Mouse (Mus musculus) stomach, adult 2 months (tissue): Measurements from ENCODE around the gene Crebbp. TPM values are rescaled to one million over a fixed set of nuclear protein-coding genes. Genes with fewer than 3 reads are reported as not detected.

ENCODE experiments used
- polyA plus RNA-seq: library from polyadenylated mRNA; depleted of rRNA; stranded (reverse); fragments of >200 nt; gene quantifications from 2 replicates; pipeline ENCODE4 v1.2.3, GENCODE M21; 2012; rRNA removed

The Crebbp gene
- 7.3 and 11.9 TPM in 2 replicates for polyA plus RNA-seq

DNA sequence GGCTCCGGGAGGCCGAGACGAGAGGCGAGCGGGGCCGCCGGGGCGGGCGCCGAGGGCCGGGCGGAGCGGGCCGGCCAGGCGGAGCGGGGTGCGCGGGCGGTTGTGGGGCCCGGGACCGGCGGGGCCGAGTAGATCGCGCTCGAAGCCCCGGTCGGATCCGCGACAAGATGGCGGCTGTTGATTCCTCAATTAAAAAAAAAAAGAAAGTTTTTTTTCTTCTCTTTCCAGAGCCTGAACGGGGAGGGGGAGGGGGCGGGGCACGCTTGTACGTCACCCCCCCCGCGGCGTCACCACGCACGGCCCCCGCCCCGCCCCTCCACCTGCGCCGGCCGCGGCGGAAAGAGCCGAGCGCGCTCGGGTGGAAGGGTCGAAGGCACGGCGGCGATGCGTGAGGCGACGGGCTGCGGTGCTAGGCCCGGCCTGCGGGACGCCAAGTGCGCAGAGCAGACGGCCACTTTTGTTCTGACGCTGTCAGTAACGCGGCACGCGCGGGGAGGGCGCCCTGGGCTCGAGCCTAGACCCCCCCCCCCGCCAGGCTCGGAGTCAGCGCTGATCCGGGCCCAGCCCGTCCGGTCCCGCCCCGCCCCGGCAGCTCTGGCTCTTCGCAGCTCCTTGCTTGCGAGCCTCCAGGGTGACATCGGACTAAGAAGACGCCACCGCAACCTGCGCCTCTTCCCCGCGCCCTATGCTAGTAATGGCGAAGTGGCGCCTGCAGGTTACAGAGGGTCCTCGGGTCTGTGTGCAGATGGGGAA lies at the start of gene Crebbp:
TSS of gene Crebbp (minus strand) at position 199 of the 753 bp plus-strand sequence.

DNA sequence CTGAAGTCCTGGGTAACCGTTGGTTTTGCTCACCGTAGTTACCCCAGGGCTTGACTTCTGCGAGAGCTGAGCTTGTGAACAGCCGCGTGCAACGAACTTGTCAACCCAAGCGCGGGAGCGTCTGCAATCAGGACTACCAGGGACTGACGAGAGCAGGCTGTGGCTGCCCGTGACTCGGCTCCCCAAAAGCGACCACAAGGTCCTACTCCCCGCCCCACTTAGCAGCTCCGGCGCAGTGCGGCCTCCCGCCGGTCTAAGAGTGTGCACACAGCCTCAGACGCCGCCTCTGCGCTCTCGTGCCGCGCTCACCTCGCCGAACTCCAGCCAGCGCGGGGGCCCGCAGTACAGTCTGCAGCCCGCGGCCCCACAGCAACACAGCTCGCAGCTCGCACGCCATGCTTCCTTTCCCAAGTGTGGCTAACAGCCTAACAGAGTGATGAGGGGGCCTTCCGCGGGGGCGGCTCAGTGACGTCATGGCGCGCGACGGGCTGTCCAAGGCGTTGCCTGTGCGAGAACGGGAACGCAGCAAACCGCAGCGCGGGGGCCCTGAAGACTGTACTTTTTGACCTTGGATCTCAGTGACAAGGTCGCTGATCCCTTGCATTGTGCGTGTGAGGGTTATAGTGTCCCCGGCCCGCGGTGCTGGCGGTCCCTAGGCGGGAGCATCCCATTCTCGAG lies 136.3 kb downstream of the Crebbp start, which contains the start of gene Trap1:
TSS of gene Trap1 (minus strand) at position 444 of the 678 bp plus-strand sequence.

GRCm38 (mm10) chr16:4036807-4037206 lies 177.0 kb downstream of the Crebbp start, which contains the start of gene Dnase1:
Gene Dnase1, plus strand, starts transcription at chr16:4036942.

Other genes with a start within 250 kb of the Crebbp start
- gene Nlrc3, start 237.4 kb downstream of the Crebbp start, polyA plus RNA-seq: 0.81 and 1.8 TPM in 2 replicates
- 4.7 and 6.4 TPM in 2 replicates for gene Slx4, start 210.2 kb downstream of the Crebbp start, polyA plus RNA-seq
- gene Dnase1, start 177.1 kb downstream of the Crebbp start, polyA plus RNA-seq: 0.08 and 0.14 TPM in 2 replicates
- gene Trap1, start 136.2 kb downstream of the Crebbp start, polyA plus RNA-seq: 29.0 and 40.5 TPM in 2 replicates
- gene Adcy9, start 206.5 kb upstream of the Crebbp start, polyA plus RNA-seq: 2.4 and 3.6 TPM in 2 replicates